Mouse (Mus musculus) ES-Bruce4 (cell line): ENCODE measurements around the gene Ppip5k2.

Source experiments
- CTCF ChIP-seq: IDR thresholded peaks from one replicate; pipeline ENCODE4 v1.8.1; 2011; ENCODE audit warnings: low read depth, low read length
- POLR2A ChIP-seq: IDR thresholded peaks from one replicate; pipeline ENCODE4 v1.8.1; 2011; ENCODE audit warnings: low read length; ENCODE audit not compliant: insufficient read depth

GRCm38 (mm10) chr1:97794110-97794509 lies 23.9 kb upstream of the Ppip5k2 start:
- TF ChIP-seq CTCF (peak; percentile 31), POLR2A (no peak)
